Mouse (Mus musculus): ENCODE results near the gene Ube2m.

- TF ChIP-seq POLR2A (IDR thresholded peaks at IDR 0.05; ENCODE audit: insufficient read depth, low read length) (no peak), CTCF (IDR thresholded peaks at IDR 0.05; ENCODE audit: low read depth, low read length) (peak; percentile 22)
Measured at GRCm38 (mm10) chr7:13031069-13031468, 7.0 kb downstream of the Ube2m start.

Data from ES-Bruce4 (cell line).